Mouse (Mus musculus): Measurements from ENCODE around the gene Sfxn5. TPM values are rescaled to one million over a fixed set of nuclear protein-coding genes. Genes with fewer than 3 reads are reported as not detected.

The Sfxn5 gene
- polyA plus RNA-seq, 1 experiment from 2014 or later = 8.3 TPM

DNA sequence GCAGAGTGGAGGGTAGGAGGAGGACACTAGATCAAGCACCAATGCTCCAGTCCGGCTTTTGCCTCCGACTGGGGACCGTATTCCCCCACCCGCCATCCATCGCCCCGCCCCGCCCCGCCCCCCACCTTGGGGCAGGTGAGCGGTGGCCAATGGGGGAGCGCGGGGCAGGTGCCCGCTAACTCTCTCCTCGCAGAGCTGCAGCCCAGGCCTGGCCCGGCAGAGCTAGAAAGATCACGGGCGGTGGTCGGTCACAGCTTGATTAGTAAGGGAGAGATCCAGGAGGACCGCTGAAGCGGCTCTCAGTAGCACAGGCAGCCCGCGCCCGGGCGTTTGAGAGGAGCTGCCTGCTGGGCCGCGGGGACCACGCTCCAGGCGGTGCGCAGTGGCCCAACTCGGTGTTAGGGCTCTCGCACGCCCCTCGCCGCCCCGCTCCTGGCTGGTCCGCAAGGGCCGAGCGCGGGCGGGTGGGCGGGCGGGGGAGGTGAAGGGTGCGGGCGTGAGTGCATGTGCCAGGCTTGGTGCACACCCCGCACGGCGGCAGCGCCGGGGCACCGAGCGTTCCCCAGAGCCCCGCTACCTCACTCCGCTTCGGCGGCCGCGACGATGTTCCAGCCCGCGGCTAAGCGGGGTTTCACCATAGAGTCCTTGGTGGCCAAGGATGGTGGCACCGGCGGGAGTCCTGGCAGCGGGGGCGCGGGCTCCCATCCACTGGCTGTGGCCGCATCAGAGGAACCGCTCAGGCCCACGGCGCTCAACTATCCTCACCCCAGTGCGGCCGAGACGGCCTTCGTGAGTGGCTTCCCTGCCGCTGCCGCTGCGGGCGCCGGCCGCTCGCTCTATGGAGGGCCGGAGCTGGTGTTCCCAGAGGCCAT, 145.6 kb downstream of the Sfxn5 start, which contains the start of gene Emx1:
Emx1 (plus strand) TSS at position 99 of the 872 bp plus-strand sequence.
- Histone ChIP-seq H3K4me2 (peak within 1 kb of the TSS; percentile 79), H3K9me3 (no peaks in the 10 kb centered on the region), H3K27ac (no peak within 1 kb of the TSS), H3K27me3 (peaks cover 94% of the 10 kb centered on the region), H3K4me1 (replicated peaks) (peaks cover 43% of the 10 kb centered on the region), H3K4me3 (replicated peaks) (peak within 1 kb of the TSS; percentile 44), H3K9ac (replicated peaks) (peak within 1 kb of the TSS; percentile 45), H3K36me3 (no peaks in the 10 kb centered on the region)
- peak; percentile 50; the same call in 1 of the 2 replicates for ATAC-seq (ENCODE audit: insufficient number of reproducible peaks, insufficient read depth, low FRiP score, low TSS enrichment, low read depth)
- under 1% methylated on average over 74 of the region's 81 CpGs for WGBS

DNA sequence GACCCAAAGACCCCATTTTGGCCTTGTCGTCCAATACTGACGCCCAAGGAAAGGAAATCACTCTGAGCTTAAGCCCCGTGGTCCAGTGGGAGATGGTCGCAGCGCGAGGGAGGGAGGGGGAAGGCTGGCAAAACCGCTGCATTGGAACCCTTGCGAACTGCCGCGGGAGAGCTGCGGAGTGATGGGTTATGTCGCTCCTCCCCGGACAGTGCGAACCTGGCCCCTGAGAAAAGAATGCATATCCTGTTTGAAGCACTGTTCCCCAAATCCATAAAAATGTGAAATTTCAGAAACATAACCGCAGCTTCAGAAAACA, 146.5 kb downstream of the Sfxn5 start:
- Histone ChIP-seq H3K4me1 (replicated peaks) (peaks cover 43% of the 10 kb centered on the region), H3K4me3 (replicated peaks) (peak overlapping the region; percentile 44), H3K9me3 (no peaks in the 10 kb centered on the region), H3K27ac (no peak overlapping the region), H3K36me3 (no peaks in the 10 kb centered on the region), H3K9ac (replicated peaks) (no peak overlapping the region), H3K4me2 (peak overlapping the region; percentile 79), H3K27me3 (peaks cover 92% of the 10 kb centered on the region)
- ATAC-seq (ENCODE audit: insufficient number of reproducible peaks, insufficient read depth, low FRiP score, low TSS enrichment, low read depth) = no peak
- WGBS = 1% methylated on average over 15 of the region's 15 CpGs

DNA sequence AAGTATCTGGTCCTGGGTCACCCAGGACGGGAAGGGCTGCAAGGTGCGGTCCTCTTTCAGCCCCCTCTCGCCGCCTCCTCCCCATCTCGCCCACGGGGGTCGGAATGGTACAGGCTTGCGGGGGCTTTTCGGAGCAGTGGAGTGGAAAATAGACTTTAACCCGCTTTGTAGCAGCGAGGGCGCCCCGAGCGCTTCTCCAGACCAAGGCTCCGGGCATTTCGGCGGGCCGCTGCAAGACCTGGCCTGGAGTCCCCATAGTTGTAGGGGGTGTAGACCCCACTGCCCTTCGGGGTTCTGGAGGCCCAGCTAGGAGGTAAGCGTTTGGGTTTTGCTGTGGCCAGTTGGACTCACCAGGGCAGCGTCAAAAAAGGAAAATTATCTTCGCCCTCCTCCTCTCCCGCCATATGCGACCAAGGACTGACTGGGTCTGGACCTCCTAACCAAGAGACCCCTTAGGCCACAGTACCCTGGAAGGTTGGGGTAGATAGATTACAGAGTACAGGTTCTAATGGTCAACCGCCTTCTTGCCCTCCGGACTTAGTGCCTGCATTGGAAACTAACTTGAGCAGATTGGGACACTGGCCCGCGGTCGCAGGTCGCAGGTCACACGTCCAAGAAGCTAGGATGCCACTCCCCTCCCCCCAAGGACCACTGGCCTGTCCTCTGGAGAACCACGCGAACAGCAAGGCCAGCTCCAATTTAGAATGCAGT, 147.0 kb downstream of the Sfxn5 start:
- Histone ChIP-seq H3K36me3 (no peaks in the 10 kb centered on the region), H3K4me1 (replicated peaks) (peaks cover 43% of the 10 kb centered on the region), H3K27me3 (peaks cover 92% of the 10 kb centered on the region), H3K4me2 (peak overlapping the region; percentile 79), H3K9me3 (no peaks in the 10 kb centered on the region), H3K9ac (replicated peaks) (0 out of 2 replicates have a peak overlapping the region, but pooled peaks have one; percentile 19), H3K4me3 (replicated peaks) (peak overlapping the region; percentile 44; the same call in 1 of the 2 replicates), H3K27ac (no peak overlapping the region)
- under 1% methylated on average over 33 of the region's 33 CpGs for WGBS
- ATAC-seq (ENCODE audit: insufficient number of reproducible peaks, insufficient read depth, low FRiP score, low TSS enrichment, low read depth) = no peak

DNA sequence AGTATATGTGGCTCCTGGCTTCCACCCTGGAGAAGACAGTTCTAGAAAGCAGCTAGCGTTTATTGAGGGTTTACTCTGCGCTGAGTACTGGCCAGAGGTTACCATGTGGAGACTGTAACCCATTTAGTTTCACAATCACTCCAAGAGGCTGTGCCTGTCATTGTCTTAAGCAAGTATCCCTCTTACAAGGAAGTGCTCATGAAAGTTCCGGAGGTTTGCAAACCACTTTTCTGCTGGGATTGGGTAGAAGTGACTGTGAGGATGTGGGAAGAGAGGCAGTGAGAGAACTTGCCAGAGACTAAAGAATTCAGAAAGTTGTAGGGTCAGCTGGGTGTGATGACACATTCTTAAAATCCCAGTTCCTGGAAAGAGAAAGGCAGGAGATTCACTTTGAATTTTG, 149.3 kb downstream of the Sfxn5 start:
- Histone ChIP-seq H3K36me3 (no peaks in the 10 kb centered on the region), H3K9ac (replicated peaks) (no peak overlapping the region), H3K4me3 (replicated peaks) (no peak overlapping the region), H3K4me1 (replicated peaks) (peaks cover 28% of the 10 kb centered on the region), H3K9me3 (no peaks in the 10 kb centered on the region), H3K27ac (no peak overlapping the region), H3K4me2 (no peak overlapping the region), H3K27me3 (peaks cover 82% of the 10 kb centered on the region)
- no peak for ATAC-seq (ENCODE audit: insufficient number of reproducible peaks, insufficient read depth, low FRiP score, low TSS enrichment, low read depth)
- WGBS = 49% methylated on average over 3 of the region's 3 CpGs

DNA sequence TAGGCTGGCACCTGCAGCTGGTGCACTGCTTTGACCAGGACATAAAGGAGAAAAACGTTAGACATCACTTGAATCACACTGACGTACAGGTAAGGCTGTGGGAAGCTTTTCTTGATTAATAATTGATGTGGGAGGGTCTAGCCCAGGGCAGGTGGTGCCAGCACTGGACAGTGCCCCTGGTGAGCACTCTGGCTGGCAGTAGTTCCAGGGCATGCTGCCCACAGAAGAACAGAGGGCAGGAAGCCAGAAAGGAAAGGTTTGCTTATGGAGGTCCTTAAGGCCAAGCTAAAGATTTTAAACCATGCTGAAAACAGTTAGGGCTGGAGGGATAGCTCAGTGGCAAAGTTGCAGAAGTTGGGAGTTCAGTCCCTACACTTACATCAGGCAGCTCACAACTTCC, 153.2 kb downstream of the Sfxn5 start:
- Histone ChIP-seq H3K36me3 (no peaks in the 10 kb centered on the region), H3K27me3 (peaks cover 64% of the 10 kb centered on the region)
- 63% methylated on average over 2 of the region's 2 CpGs for WGBS

DNA sequence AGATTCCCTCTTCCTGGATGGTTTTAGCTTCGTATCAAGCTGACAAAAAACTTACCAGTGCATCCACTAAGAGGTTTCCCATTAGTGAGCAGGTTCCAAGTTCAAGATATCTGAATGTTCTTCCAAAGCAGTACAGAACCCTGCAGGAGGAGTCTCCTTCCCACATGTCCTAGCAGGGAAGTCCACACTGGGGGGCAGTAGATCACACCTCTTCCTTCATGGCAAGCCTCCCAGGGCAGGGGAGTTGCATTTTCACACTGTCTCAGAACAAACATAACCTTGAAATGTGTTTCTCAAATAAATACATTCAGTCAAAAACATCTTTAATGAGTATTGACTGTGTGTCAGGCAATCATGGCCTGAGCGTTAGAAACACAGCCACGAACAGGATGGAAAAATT, 153.7 kb downstream of the Sfxn5 start:
- Histone ChIP-seq H3K36me3 (no peaks in the 10 kb centered on the region), H3K9me3 (no peaks in the 10 kb centered on the region), H3K4me3 (replicated peaks) (no peak overlapping the region), H3K4me2 (no peak overlapping the region), H3K9ac (replicated peaks) (no peak overlapping the region), H3K4me1 (replicated peaks) (no peaks in the 10 kb centered on the region), H3K27ac (no peak overlapping the region), H3K27me3 (peaks cover 60% of the 10 kb centered on the region)
- WGBS = 72% methylated on average over 3 of the region's 3 CpGs
- no peak for ATAC-seq (ENCODE audit: insufficient number of reproducible peaks, insufficient read depth, low FRiP score, low TSS enrichment, low read depth)

More for the DNA sequence above, 153.2 kb downstream of the Sfxn5 start:
- H3K9me3 ChIP-seq = no peaks in the 10 kb centered on the region
- H3K27ac ChIP-seq = no peak overlapping the region
- no peak overlapping the region for H3K4me2 ChIP-seq
- no peaks in the 10 kb centered on the region for H3K4me1 ChIP-seq (replicated peaks)
- no peak overlapping the region for H3K9ac ChIP-seq (replicated peaks)
- H3K4me3 ChIP-seq (replicated peaks) = no peak overlapping the region
- no peak for ATAC-seq (ENCODE audit: insufficient number of reproducible peaks, insufficient read depth, low FRiP score, low TSS enrichment, low read depth)

DNA sequence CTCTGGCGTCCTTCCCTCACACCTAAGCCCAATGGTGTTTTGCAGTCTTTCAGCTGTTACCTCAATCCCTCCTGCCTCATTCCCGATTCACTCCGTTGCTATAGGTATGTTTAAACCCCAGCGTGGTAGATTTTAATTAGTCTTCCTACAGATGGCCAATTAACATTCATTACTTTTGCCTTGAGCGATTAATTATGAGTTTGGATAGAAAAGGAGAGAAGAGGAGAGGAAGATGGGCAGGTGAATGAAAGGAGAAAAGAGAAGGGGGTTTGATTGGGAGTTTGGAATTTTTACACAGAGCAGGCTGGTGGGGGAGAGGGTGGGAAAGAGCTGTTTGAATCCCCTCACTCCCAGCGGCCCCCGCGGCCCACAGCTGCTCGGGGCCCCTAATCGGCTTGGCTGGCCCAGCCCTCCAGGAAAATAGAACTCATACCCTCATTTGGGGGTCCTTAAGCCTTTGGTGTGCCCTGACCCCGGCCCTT, 167.7 kb downstream of the Sfxn5 start:
- Histone ChIP-seq H3K36me3 (no peaks in the 10 kb centered on the region), H3K9me3 (no peaks in the 10 kb centered on the region), H3K27ac (no peak overlapping the region), H3K4me3 (replicated peaks) (no peak overlapping the region), H3K4me2 (no peak overlapping the region), H3K9ac (replicated peaks) (no peak overlapping the region), H3K27me3 (peaks cover 12% of the 10 kb centered on the region; the same call in 1 of the 2 replicates), H3K4me1 (replicated peaks) (peaks cover 6% of the 10 kb centered on the region)
- no peak for ATAC-seq (ENCODE audit: insufficient number of reproducible peaks, insufficient read depth, low FRiP score, low TSS enrichment, low read depth)
- 45% methylated on average over 11 of the region's 11 CpGs for WGBS

Small RNAs within 50 kb of the gene (microRNA-seq; reads per million reads assigned to microRNA genes)
- not detected for gene Mir705

Other genes starting within 250 kb of the Sfxn5 start
- 36.5 and 49.8 TPM in 2 replicates for gene Spr, start 195.7 kb downstream of the Sfxn5 start, polyA plus RNA-seq (2016; fragmentation: Nextera tagmentation; extraction: Ambion mirVana)
- gene Emx1, start 146.0 kb downstream of the Sfxn5 start, polyA plus RNA-seq (2016; fragmentation: Nextera tagmentation; extraction: Ambion mirVana) = 1.5 TPM in 2 replicates
- gene Rab11fip5, start 41.2 kb upstream of the Sfxn5 start, polyA plus RNA-seq (2016; fragmentation: Nextera tagmentation; extraction: Ambion mirVana) = 9.8 and 11.4 TPM in 2 replicates
- not detected in 2 replicates for gene Noto, start 90.5 kb upstream of the Sfxn5 start, polyA plus RNA-seq (2016; fragmentation: Nextera tagmentation; extraction: Ambion mirVana)
- gene Smyd5, start 98.6 kb upstream of the Sfxn5 start, polyA plus RNA-seq (2016; fragmentation: Nextera tagmentation; extraction: Ambion mirVana) = 65.2 and 66.2 TPM in 2 replicates
- 557 and 572 TPM in 2 replicates for gene Cct7, start 118.1 kb upstream of the Sfxn5 start, polyA plus RNA-seq (2016; fragmentation: Nextera tagmentation; extraction: Ambion mirVana)
- gene Pradc1, start 118.5 kb upstream of the Sfxn5 start, polyA plus RNA-seq (2016; fragmentation: Nextera tagmentation; extraction: Ambion mirVana) = 25.7 and 31.4 TPM in 2 replicates
- 1.9 and 2.0 TPM in 2 replicates for gene Fbxo41, start 169.6 kb upstream of the Sfxn5 start, polyA plus RNA-seq (2016; fragmentation: Nextera tagmentation; extraction: Ambion mirVana)
- gene Egr4, start 180.2 kb upstream of the Sfxn5 start, polyA plus RNA-seq (2016; fragmentation: Nextera tagmentation; extraction: Ambion mirVana) = not detected in 2 replicates

All from limb, embryonic 12.5 days (tissue).